Mouse (Mus musculus) testis, adult 2 months (tissue): ENCODE results near the gene Mtrf1. TPM values are rescaled to one million over a fixed set of nuclear protein-coding genes. Genes with fewer than 3 reads are reported as not detected.
"Not testable (repeated sequence)": the region's sequence is repeated elsewhere in the genome, so short reads cannot be mapped to it uniquely, and the experiment has no call there.

Experiments used
- H3K27ac ChIP-seq: fragments of 200-500 bp; 2 replicates; pipeline ENCODE4 v1.5.1; 2012; ENCODE audit warnings: low read depth, low read length; ENCODE audit not compliant: control insufficient read depth, insufficient read depth
- H3K27me3 ChIP-seq: fragments of 200-500 bp; 2 replicates; pipeline ENCODE4 v1.6.1; 2012; ENCODE audit warnings: mild to moderate bottlenecking, low read length, moderate library complexity; ENCODE audit not compliant: control insufficient read depth, insufficient read depth
- H3K36me3 ChIP-seq: fragments of 200-500 bp; 2 replicates; pipeline ENCODE4 v1.6.1; 2012; ENCODE audit warnings: mild to moderate bottlenecking, low read length; ENCODE audit not compliant: control insufficient read depth, insufficient read depth
- H3K4me1 ChIP-seq: fragments of 200-500 bp; 2 replicates; pipeline ENCODE4 v1.6.1; 2012; ENCODE audit warnings: low read length; ENCODE audit not compliant: control insufficient read depth, insufficient read depth
- H3K4me3 ChIP-seq: fragments of 200-500 bp; 2 replicates; pipeline ENCODE4 v1.5.1; 2012; ENCODE audit warnings: low read depth, mild to moderate bottlenecking, low read length, moderate library complexity, mixed read lengths; ENCODE audit not compliant: control insufficient read depth
- CTCF ChIP-seq: fragments of 200-500 bp; IDR thresholded peaks from 2 replicates; pipeline ENCODE4 v1.5.1; 2012; ENCODE audit warnings: low read depth, mild to moderate bottlenecking, inconsistent platforms, low read length, moderate library complexity; ENCODE audit not compliant: control insufficient read depth, insufficient read depth, insufficient replicate concordance
- POLR2A ChIP-seq: fragments of 200-500 bp; IDR thresholded peaks from 2 replicates; pipeline ENCODE4 v1.6.1; 2012; ENCODE audit warnings: low read depth, mild to moderate bottlenecking, inconsistent platforms, low read length, moderate library complexity; ENCODE audit not compliant: control insufficient read depth
- polyA plus RNA-seq: library from polyadenylated mRNA; depleted of rRNA; stranded (reverse); fragments of >200 nt; gene quantifications from 2 replicates; pipeline ENCODE4 v1.2.3, GENCODE M21; 2012

Mtrf1 gene
- polyA plus RNA-seq, 1 experiment: 3.5 TPM

GRCm38 (mm10) chr14:79420083-79420685 is 22.6 kb downstream of the Mtrf1 start:
- Histone ChIP-seq H3K4me1 (no peaks in the 10 kb centered on the region; the same call in none of the 2 replicates), H3K36me3 (peaks cover 1% of the 10 kb centered on the region; the same call in 1 of the 2 replicates), H3K27me3 (no peaks in the 10 kb centered on the region), H3K4me3 (peak overlapping the region; percentile 26; the same call in 1 of the 2 replicates), H3K27ac (no peak overlapping the region)
- no peak for TF ChIP-seq CTCF
- no peak for TF ChIP-seq POLR2A

- Histone ChIP-seq H3K4me1 (no peaks in the 10 kb centered on the region; the same call in 1 of the 2 replicates), H3K36me3 (no peaks in the 10 kb centered on the region), H3K4me3 (peak within 1 kb of the TSS; percentile 83), H3K27ac (peak within 1 kb of the TSS; percentile 72), H3K27me3 (no peaks in the 10 kb centered on the region)
- no peak for TF ChIP-seq CTCF
- TF ChIP-seq POLR2A: peak; percentile 95
Observed at GRCm38 (mm10) chr14:79425979-79426729, 28.6 kb downstream of the Mtrf1 start, which contains the start of gene Kbtbd7. Gene Kbtbd7 (plus strand): TSS chr14:79426511.

GRCm38 (mm10) chr14:79426730-79427365 is 29.3 kb downstream of the Mtrf1 start:
- peak overlapping the region; percentile 83 for H3K4me3 ChIP-seq
- peak overlapping the region; percentile 72 for H3K27ac ChIP-seq
- not testable (repeated sequence) for H3K4me1 ChIP-seq, H3K27me3 ChIP-seq, H3K36me3 ChIP-seq

GRCm38 (mm10) chr14:79434068-79434467 is 36.5 kb downstream of the Mtrf1 start:
- H3K4me3 ChIP-seq: no peak overlapping the region
- H3K27me3 ChIP-seq: no peaks in the 10 kb centered on the region
- no peaks in the 10 kb centered on the region for H3K4me1 ChIP-seq
- no peak overlapping the region for H3K27ac ChIP-seq
- H3K36me3 ChIP-seq: no peaks in the 10 kb centered on the region
- TF ChIP-seq CTCF: no peak

GRCm38 (mm10) chr14:79440655-79441054 is 43.1 kb downstream of the Mtrf1 start:
- no peaks in the 10 kb centered on the region for H3K27me3 ChIP-seq
- no peak for TF ChIP-seq POLR2A
- TF ChIP-seq CTCF: no peak

GRCm38 (mm10) chr14:79441441-79441840 is 43.9 kb downstream of the Mtrf1 start:
- H3K4me1 ChIP-seq: no peaks in the 10 kb centered on the region
- H3K4me3 ChIP-seq: no peak overlapping the region
- no peaks in the 10 kb centered on the region for H3K27me3 ChIP-seq
- no peak for TF ChIP-seq POLR2A
- TF ChIP-seq CTCF: no peak
- no peak overlapping the region for H3K27ac ChIP-seq
- H3K36me3 ChIP-seq: no peaks in the 10 kb centered on the region

More at GRCm38 (mm10) chr14:79440655-79441054, 43.1 kb downstream of the Mtrf1 start:
- no peaks in the 10 kb centered on the region for H3K4me1 ChIP-seq
- no peaks in the 10 kb centered on the region for H3K36me3 ChIP-seq
- no peak overlapping the region for H3K4me3 ChIP-seq
- no peak overlapping the region for H3K27ac ChIP-seq

GRCm38 (mm10) chr14:79444601-79445000 is 47.0 kb downstream of the Mtrf1 start:
- no peaks in the 10 kb centered on the region for H3K36me3 ChIP-seq
- H3K4me3 ChIP-seq: peak overlapping the region; percentile 19; the same call in 1 of the 2 replicates
- no peak overlapping the region for H3K27ac ChIP-seq

More at GRCm38 (mm10) chr14:79444601-79445000, 47.0 kb downstream of the Mtrf1 start:
- no peaks in the 10 kb centered on the region for H3K27me3 ChIP-seq
- no peaks in the 10 kb centered on the region for H3K4me1 ChIP-seq
- TF ChIP-seq POLR2A (no peak), CTCF (no peak)
